11 mouse cellular contexts compared by ENCODE assay signal in genomic region chr2:133497071-133497470, GRCm38 (mm10).
"Had no signal": no experiment of that assay in that cellular context is flagged by ENCODE, and none has a peak within 500 bp of the region (broad histone marks: within the 10 kb centered on the region; RNA-seq: fewer than 3 reads in every experiment).

No protein-coding gene starts in this region.

- H3K4me3 ChIP-seq: intestine, embryonic 15.5 days; kidney, embryonic 15.5 days; left cerebral cortex, adult 2 months; limb, embryonic 10.5 days; midbrain, embryonic 12.5 days; stomach, embryonic 15.5 days had no signal

- H3K27ac ChIP-seq: intestine, embryonic 15.5 days; kidney, embryonic 15.5 days; left cerebral cortex, adult 2 months; limb, embryonic 10.5 days; liver, embryonic 14.5 days; midbrain, embryonic 12.5 days had no signal

- H3K9me3 ChIP-seq: intestine, embryonic 15.5 days; kidney, embryonic 15.5 days; limb, embryonic 10.5 days; midbrain, embryonic 12.5 days; stomach, embryonic 15.5 days had no signal

- H3K9ac ChIP-seq: intestine, embryonic 15.5 days; kidney, embryonic 15.5 days; liver, embryonic 14.5 days; midbrain, embryonic 12.5 days; stomach, embryonic 15.5 days had no signal

- DNase-seq: kidney, adult 2 months; kidney, postnatal 14 days; right cerebral cortex, postnatal 14 days; thymus, postnatal 4 days had no signal

- ATAC-seq: intestine, embryonic 15.5 days had no signal

- H3K4me1 ChIP-seq: intestine, embryonic 15.5 days; limb, embryonic 10.5 days; midbrain, embryonic 12.5 days; stomach, embryonic 15.5 days had no signal

- H3K27me3 ChIP-seq: intestine, embryonic 15.5 days; kidney, embryonic 15.5 days; midbrain, embryonic 12.5 days; stomach, embryonic 15.5 days had no signal

- H3K36me3 ChIP-seq: intestine, embryonic 15.5 days; kidney, embryonic 15.5 days; limb, embryonic 10.5 days; midbrain, embryonic 12.5 days; stomach, embryonic 15.5 days had no signal

- H3K4me2 ChIP-seq: intestine, embryonic 15.5 days; kidney, embryonic 15.5 days; midbrain, embryonic 12.5 days; stomach, embryonic 15.5 days had no signal
